ENCODE assay signal across 9 mouse cellular contexts in the genomic region with DNA sequence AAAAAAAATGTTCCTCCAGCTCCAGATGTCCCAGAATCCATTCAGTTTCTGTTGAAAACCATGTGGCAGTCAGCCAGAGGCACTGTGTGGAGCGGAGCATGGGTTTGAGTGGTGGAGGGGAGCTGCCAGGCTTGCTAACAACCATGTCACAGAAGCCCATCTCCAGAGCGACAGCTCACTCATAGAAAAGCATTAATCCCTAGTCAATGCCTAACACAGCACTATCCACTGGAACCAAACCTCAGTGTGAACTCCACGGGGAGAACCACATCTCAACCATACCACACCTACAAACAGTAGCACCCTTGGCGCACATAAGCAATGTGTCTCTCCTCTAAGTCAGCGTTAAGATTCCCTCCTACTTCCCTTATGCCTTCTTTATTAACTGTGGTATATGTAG. TPM values are rescaled to one million over a fixed set of nuclear protein-coding genes. Genes with fewer than 3 reads are reported as not detected.
DNase-seq lines count a peak whose midpoint lies in the region; ATAC-seq lines count a peak whose summit lies in the region.
"Had no signal": no experiment of that assay in that cellular context is flagged by ENCODE, and none has a peak within 500 bp of the region (broad histone marks: within the 10 kb centered on the region; RNA-seq: fewer than 3 reads in every experiment).

A gene (minus strand): TSS at position 80 of the 400 bp plus-strand sequence.

- 0 out of 2 replicates have a peak, but pooled peaks cover 5% of the 10 kb centered on the region for H3K27me3 ChIP-seq in limb, embryonic 12.5 days
- H3K27me3 ChIP-seq in limb, embryonic 10.5 days (ENCODE audit: low read depth, poor library complexity, severe bottlenecking): no peaks in the 10 kb centered on the region

- no peak within 1 kb of the TSS for H3K4me2 ChIP-seq in limb, embryonic 12.5 days

- no peak within 1 kb of the TSS for H3K27ac ChIP-seq in limb, embryonic 12.5 days
- H3K27ac ChIP-seq in limb, embryonic 10.5 days: no peak within 1 kb of the TSS

- 72% methylated on average over 5 of the region's 5 CpGs for WGBS in limb, embryonic 12.5 days
- 79% methylated on average over 5 of the region's 5 CpGs for WGBS in limb, embryonic 10.5 days

- no peaks in the 10 kb centered on the region for H3K4me1 ChIP-seq in limb, embryonic 12.5 days (replicated peaks)
- H3K4me1 ChIP-seq in limb, embryonic 10.5 days: no peaks in the 10 kb centered on the region

- H3K4me3 ChIP-seq in limb, embryonic 12.5 days (replicated peaks): no peak within 1 kb of the TSS
- no peak within 1 kb of the TSS for H3K4me3 ChIP-seq in limb, embryonic 10.5 days

- H3K9ac ChIP-seq in limb, embryonic 12.5 days (replicated peaks): no peak within 1 kb of the TSS

- peak; percentile 52; the same call in 1 of the 2 replicates for ATAC-seq in limb, embryonic 12.5 days (ENCODE audit: insufficient number of reproducible peaks, insufficient read depth, low FRiP score, low TSS enrichment, low read depth)

- no peaks in the 10 kb centered on the region for H3K9me3 ChIP-seq in limb, embryonic 12.5 days
- H3K9me3 ChIP-seq in limb, embryonic 10.5 days (replicated peaks): no peaks in the 10 kb centered on the region

- H3K36me3 ChIP-seq in limb, embryonic 12.5 days: no peaks in the 10 kb centered on the region
- H3K36me3 ChIP-seq in limb, embryonic 10.5 days: no peaks in the 10 kb centered on the region

- peak; percentile 26 to 43 for DNase-seq in cerebellum, postnatal 14 days
- no peak for DNase-seq in cerebellum, adult 9-10 months
- no peak for DNase-seq in limb, embryonic 10.5 days (ENCODE audit: low spot score)
- DNase-seq in layer of hippocampus, postnatal 25 days (ENCODE audit: extremely low spot score in 1 of 2, low spot score in 1 of 2): peak; percentile 22 to 29
- DNase-seq in right cerebral cortex, postnatal 14 days: peak; percentile 55
- DNase-seq in gastrocnemius, adult 18-20 months (ENCODE audit: low spot score): no peak
- no peak for DNase-seq in thymus, postnatal 10 days (ENCODE audit: low spot score in 2 of 2)

RNA-seq across cellular contexts. Expression of the gene that starts here (rescaled TPM):
- polyA plus RNA-seq in limb, embryonic 12.5 days (2016; fragmentation: Nextera tagmentation; extraction: Ambion mirVana): not detected in 2 replicates
- polyA plus RNA-seq in limb, embryonic 10.5 days (2016; fragmentation: Nextera tagmentation; extraction: Ambion mirVana): not detected in 2 replicates
- total RNA-seq in layer of hippocampus, postnatal 25 days (2021): not detected
- not detected for total RNA-seq in gastrocnemius, adult 18-20 months (2021)
- polyA plus RNA-seq: kidney, adult 2 months had no signal

Comparison
In these comparisons a context has a peak if more than half of its experiments do, and no peak if none do; other contexts are left out.
1. DNase-seq: peak in cerebellum, postnatal 14 days (2 of 2) and right cerebral cortex, postnatal 14 days (single experiment); none in cerebellum, adult 9-10 months (single experiment), limb, embryonic 10.5 days (single experiment), gastrocnemius, adult 18-20 months (single experiment) and thymus, postnatal 10 days (0 of 2).
2. Peak in ATAC-seq in limb, embryonic 12.5 days; RNA of the gene not detected or under 1 TPM.
3. Peak in DNase-seq in layer of hippocampus, postnatal 25 days; RNA of the gene not detected or under 1 TPM.